Mouse (Mus musculus): ENCODE measurements around the gene Fgf11.

Gene Fgf11

DNA sequence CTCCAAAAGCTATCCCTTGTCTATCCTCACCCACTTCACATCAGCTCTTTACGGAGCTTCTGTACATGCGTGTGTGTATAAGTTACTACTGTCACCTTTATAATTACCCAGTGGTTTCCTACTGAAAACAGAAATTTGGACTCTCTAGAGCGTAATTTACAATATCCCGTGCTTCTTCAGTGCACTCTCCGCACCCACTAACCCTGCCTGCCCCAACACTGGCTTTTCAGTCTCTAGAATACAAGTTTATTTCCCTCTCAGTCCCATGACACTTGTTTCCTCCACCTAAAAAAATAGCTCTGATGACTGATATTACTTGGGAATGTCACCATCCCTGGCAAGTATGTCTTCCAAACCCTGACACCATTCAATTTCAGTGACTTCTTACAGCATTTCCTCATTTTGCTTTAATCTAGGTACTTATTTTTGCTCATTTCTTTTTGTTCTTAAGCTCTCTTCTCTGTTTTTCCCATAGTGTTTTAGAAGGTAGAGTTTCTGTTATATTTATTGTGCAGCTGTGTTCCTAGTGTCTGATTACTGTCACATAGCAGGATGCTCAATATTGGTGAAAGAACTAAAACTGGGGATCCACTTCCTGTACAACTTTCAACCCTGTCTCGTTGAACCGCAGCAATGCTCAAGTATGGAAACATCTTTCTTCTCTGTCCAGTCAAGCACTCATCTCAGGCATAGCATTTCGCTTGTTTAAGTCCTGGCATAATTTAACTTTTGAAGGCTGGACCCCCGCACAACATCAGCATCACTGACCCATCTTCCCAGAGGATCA is 44.2 kb downstream of the Fgf11 start:
- no peak for DNase-seq (ENCODE audit: low spot score in 2 of 2)

- DNase-seq (ENCODE audit: low spot score in 2 of 2): no peak
These were observed 47.0 kb downstream of the Fgf11 start for GRCm38 (mm10) chr11:69754701-69755100.

- no peak for DNase-seq (ENCODE audit: low spot score in 2 of 2)
These were observed 47.4 kb downstream of the Fgf11 start for GRCm38 (mm10) chr11:69754233-69754632.

- no peak for DNase-seq (ENCODE audit: low spot score in 2 of 2)
These were observed 49.0 kb downstream of the Fgf11 start for GRCm38 (mm10) chr11:69752686-69753085.

- no peak for DNase-seq (ENCODE audit: low spot score in 2 of 2)
These were observed 50.0 kb downstream of the Fgf11 start for GRCm38 (mm10) chr11:69751635-69752034.
